Mouse (Mus musculus) ES-E14 (cell line): Measurements from ENCODE around the gene Xbp1. TPM values are rescaled to one million over a fixed set of nuclear protein-coding genes. Genes with fewer than 3 reads are reported as not detected.
"Not testable (repeated sequence)": the region's sequence is repeated elsewhere in the genome, so short reads cannot be mapped to it uniquely, and the experiment has no call there.

ENCODE experiments used
- DNase-seq: peaks from one replicate; pipeline ENCODE4 v3.0.0-alpha.2; 2013; ENCODE audit warnings: low read depth, low spot score
- H3K27ac ChIP-seq: 2 replicates; pipeline ENCODE4 v1.5.1; 2012; ENCODE audit warnings: low read depth, mild to moderate bottlenecking, low read length, moderate library complexity, mixed read lengths; ENCODE audit not compliant: poor library complexity, insufficient read depth, severe bottlenecking
- H3K36me3 ChIP-seq: 2 replicates; pipeline ENCODE4 v1.6.1; 2012; ENCODE audit warnings: mild to moderate bottlenecking, low read length, moderate library complexity, mixed read lengths; ENCODE audit not compliant: control insufficient read depth, poor library complexity, insufficient read depth, severe bottlenecking
- H3K4me1 ChIP-seq, 2 experiments: fragments of 150-350 bp in 1 of 2; sonication (generic) in 1 of 2; 2 replicates each; pipeline ENCODE4 v1.6.1; 2012; ENCODE audit warnings: low read length in 2 of 2, mild to moderate bottlenecking in 1 of 2, mixed read lengths in 1 of 2; ENCODE audit not compliant: control insufficient read depth in 2 of 2, insufficient read depth in 2 of 2, poor library complexity in 1 of 2
- H3K4me3 ChIP-seq, 2 experiments: fragments of 150-350 bp in 1 of 2; sonication (generic) in 1 of 2; 2 replicates each; pipeline ENCODE4 v1.5.1; 2012; ENCODE audit warnings: low read length in 2 of 2, low read depth in 1 of 2, mild to moderate bottlenecking in 1 of 2, mixed read lengths in 1 of 2; ENCODE audit not compliant: insufficient read depth in 1 of 2, poor library complexity in 1 of 2, severe bottlenecking in 1 of 2
- H3K9ac ChIP-seq: 2 replicates; pipeline ENCODE4 v1.6.1; 2012; ENCODE audit warnings: low read depth, mild to moderate bottlenecking, low read length, mixed read lengths; ENCODE audit not compliant: poor library complexity, insufficient read depth, severe bottlenecking
- H3K9me3 ChIP-seq: fragments of 150-350 bp; sonication (generic); 2 replicates; pipeline ENCODE4 v1.6.1; 2012; ENCODE audit warnings: low read depth, mild to moderate bottlenecking, low read length; ENCODE audit not compliant: control insufficient read depth, insufficient read depth
- CHD2 ChIP-seq: IDR thresholded peaks from 2 replicates; pipeline ENCODE4 v1.6.1; 2014; ENCODE audit warnings: mild to moderate bottlenecking, low read depth, low read length, inconsistent platforms
- HCFC1 ChIP-seq: IDR thresholded peaks from 2 replicates; pipeline ENCODE4 v1.6.1; 2012; ENCODE audit warnings: low read length, inconsistent platforms, borderline replicate concordance; ENCODE audit not compliant: insufficient read depth
- MAFK ChIP-seq: IDR thresholded peaks from 2 replicates; pipeline ENCODE4 v1.6.1; 2014; ENCODE audit warnings: mild to moderate bottlenecking, low read depth, low read length, inconsistent platforms; ENCODE audit not compliant: insufficient read depth
- ZC3H11A ChIP-seq: IDR thresholded peaks from 2 replicates; pipeline ENCODE4 v1.6.1; 2012; ENCODE audit warnings: low read depth, mild to moderate bottlenecking, inconsistent platforms, low read length, borderline replicate concordance
- ZNF384 ChIP-seq: IDR thresholded peaks from 2 replicates; pipeline ENCODE4 v1.6.1; 2012; ENCODE audit warnings: low read depth, low read length, inconsistent platforms
- in situ Hi-C, 2 experiments: fragments of 600-800 bp; cut with MboI; formaldehyde crosslinking; loops; one replicate each; pipeline ENCODE4 v1.15.1; 2025; ENCODE audit warnings: low sequenced_read_pairs in 2 of 2, inconsistent platforms in 1 of 2; ENCODE audit not compliant: unreplicated experiment in 2 of 2
- total RNA-seq: library from RNA; depleted of rRNA; stranded (reverse); fragments of 300-350 nt; gene quantifications from 2 replicates; pipeline ENCODE4 v1.2.3, GENCODE M21; 2012

Gene Xbp1
- total RNA-seq, 1 experiment: 143 TPM

GRCm38 (mm10) chr11:5478193-5478592 is 42.3 kb upstream of the Xbp1 start:
- no peak for DNase-seq
- TF ChIP-seq CHD2 (no peak), ZNF384 (no peak), MAFK (no peak), ZC3H11A (no peak), HCFC1 (0 out of 2 replicates have a peak, but pooled peaks have one; percentile 48)
- Histone ChIP-seq H3K9ac (peak overlapping the region; percentile 80), H3K4me1 (peaks cover 4 to 18% of the 10 kb centered on the region in 2 experiments), H3K9me3 (no peaks in the 10 kb centered on the region), H3K27ac (peak overlapping the region; percentile 75), H3K4me3 (peak overlapping the region; percentile 61 to 74), H3K36me3 (peaks cover 7% of the 10 kb centered on the region; the same call in 1 of the 2 replicates)
- in situ Hi-C loops: no loop called here

GRCm38 (mm10) chr11:5478831-5479230 is 41.6 kb upstream of the Xbp1 start:
- Histone ChIP-seq H3K9ac (no peak overlapping the region), H3K27ac (peak overlapping the region; percentile 24; the same call in 1 of the 2 replicates), H3K9me3 (no peaks in the 10 kb centered on the region), H3K4me1 (peaks cover 4 to 18% of the 10 kb centered on the region in 2 experiments), H3K4me3 (no peak overlapping the region), H3K36me3 (peaks cover 7% of the 10 kb centered on the region; the same call in 1 of the 2 replicates)
- no peak for DNase-seq
- in situ Hi-C loops: no loop called here
- TF ChIP-seq HCFC1 (no peak), MAFK (no peak)

- H3K4me1 ChIP-seq: peaks cover 4 to 22% of the 10 kb centered on the region in 2 experiments
- in situ Hi-C loops: loop anchor here in 1 of 2 experiments (10.0 kb wide), 1 partner anchor 292 kb away; no protein-coding TSS in a partner anchor
- DNase-seq: no peak
- peak overlapping the region; percentile 57 for H3K9ac ChIP-seq
- no peaks in the 10 kb centered on the region for H3K36me3 ChIP-seq
- H3K27ac ChIP-seq: no peak overlapping the region
- no peaks in the 10 kb centered on the region for H3K9me3 ChIP-seq
- TF ChIP-seq ZNF384: no peak
- no peak for TF ChIP-seq CHD2
- no peak for TF ChIP-seq MAFK
- TF ChIP-seq HCFC1: no peak
- TF ChIP-seq ZC3H11A: no peak
- peak overlapping the region; percentile 12 to 29; a peak in 2 of 4 replicates for H3K4me3 ChIP-seq
Observed at GRCm38 (mm10) chr11:5482581-5482980, 37.9 kb upstream of the Xbp1 start.

DNA sequence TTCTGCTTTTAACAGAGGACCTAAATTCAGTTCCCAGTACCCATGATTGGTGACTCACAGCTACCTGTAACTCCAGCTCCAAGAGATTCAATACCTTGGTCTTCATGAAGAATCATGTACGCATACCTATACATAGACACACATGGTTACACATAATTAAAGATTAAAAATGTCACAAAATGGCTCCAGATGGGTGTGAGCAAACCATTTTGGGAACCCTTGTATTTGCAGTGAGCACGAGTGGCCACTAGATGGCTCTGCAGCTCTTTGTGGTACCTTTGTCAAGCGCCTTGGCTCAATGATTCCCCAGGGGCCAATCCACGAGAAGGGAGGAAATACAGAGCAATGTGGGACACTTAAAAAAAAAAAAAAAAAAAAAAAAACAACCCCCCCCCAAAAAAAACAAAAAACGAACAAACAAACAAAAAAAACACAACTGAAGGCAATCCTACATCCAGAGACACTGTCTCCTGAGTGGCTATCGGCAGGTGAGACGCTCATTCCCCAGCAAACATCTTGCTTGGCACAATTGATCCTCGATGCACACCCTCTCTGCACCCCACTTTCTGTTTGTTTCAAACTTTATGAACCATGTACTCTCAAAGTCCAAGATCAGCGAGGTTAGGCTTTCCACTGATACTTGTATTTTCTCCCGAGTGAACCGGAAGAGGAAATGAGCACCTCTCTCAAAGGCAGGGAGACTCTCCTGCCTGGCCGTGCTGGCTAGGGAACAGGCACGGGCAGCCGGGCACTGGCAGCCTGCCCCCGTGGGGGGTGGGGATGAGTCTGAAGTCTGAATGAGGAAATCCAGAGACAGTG is 35.1 kb upstream of the Xbp1 start:
- peak; percentile 83 for DNase-seq
- H3K4me3 ChIP-seq: peak overlapping the region; percentile 42 to 58
- no peaks in the 10 kb centered on the region for H3K36me3 ChIP-seq
- in situ Hi-C loops: loop anchor here in 1 of 2 experiments (5.0 to 10.0 kb wide), 3 partner anchors 47 to 289 kb away; no protein-coding TSS in a partner anchor
- H3K9me3 ChIP-seq: no peaks in the 10 kb centered on the region
- H3K9ac ChIP-seq: peak overlapping the region; percentile 70
- peak; percentile 92 for TF ChIP-seq ZC3H11A
- no peak for TF ChIP-seq HCFC1
- TF ChIP-seq ZNF384: peak; percentile 97; the same call in 1 of the 2 replicates
- H3K27ac ChIP-seq: peak overlapping the region; percentile 5; the same call in 1 of the 2 replicates
- H3K4me1 ChIP-seq: peaks cover 4 to 19% of the 10 kb centered on the region in 2 experiments; a peak in 3 of 4 replicates

DNA sequence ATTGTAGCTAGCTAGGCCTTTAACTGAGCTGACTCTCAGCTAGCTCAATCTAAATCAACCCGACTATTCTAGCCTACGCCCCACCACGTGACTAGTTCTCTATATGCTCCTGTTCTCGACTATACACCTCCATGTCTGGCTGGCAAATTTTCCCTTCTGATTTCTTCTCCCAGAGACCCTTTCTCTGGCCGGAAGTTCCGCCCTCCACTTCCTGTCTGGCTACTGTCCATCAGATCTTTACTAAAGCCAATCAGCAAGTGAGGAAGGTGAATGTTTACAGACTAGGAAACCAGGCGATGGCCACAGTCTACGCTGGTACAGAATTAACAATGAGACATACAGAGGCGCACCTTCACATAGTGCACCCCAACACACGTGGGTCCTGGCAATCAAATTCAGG is 31.0 kb upstream of the Xbp1 start:
- Histone ChIP-seq H3K4me3 (peak overlapping the region; percentile 1 to 18; a peak in 2 of 4 replicates), H3K4me1 (peaks cover 0 to 15% of the 10 kb centered on the region in 2 experiments; a peak in 1 of 4 replicates), H3K9ac (peak overlapping the region; percentile 57; the same call in 1 of the 2 replicates)
- not testable (repeated sequence) for H3K36me3 ChIP-seq, DNase-seq, H3K9me3 ChIP-seq, H3K27ac ChIP-seq
- in situ Hi-C loops: loop anchor here in 1 of 2 experiments (5.0 to 10.0 kb wide), 3 partner anchors 43 to 285 kb away; no protein-coding TSS in a partner anchor
